ENCODE assay signal across 11 mouse cellular contexts in genomic region chr19:10416889-10417288, GRCm38 (mm10). TPM values are rescaled to one million over a fixed set of nuclear protein-coding genes. Genes with fewer than 3 reads are reported as not detected.
A peak's percentile ranks its signal among the peaks of the same experiment; 100 is the strongest.
DNase-seq lines count a peak whose midpoint lies in the region; ATAC-seq and TF ChIP-seq lines count a peak whose summit lies in the region.
"Had no signal": no experiment of that assay in that cellular context is flagged by ENCODE, and none has a peak within 500 bp of the region (broad histone marks: within the 10 kb centered on the region; RNA-seq: fewer than 3 reads in every experiment).

No protein-coding gene starts in this region.

- TF ChIP-seq EP300 in CH12.LX (IDR thresholded peaks at IDR 0.05; ENCODE audit: low read length) = no peak

- in situ Hi-C loops in CH12.LX (cut with MboI; ENCODE audit: low pct_ligation_motif_present, low pct_unique_long_range_greater_than_20kb, low sequenced_read_pairs) = no loop called here

- no peak for TF ChIP-seq POLR2A in CH12.LX (IDR thresholded peaks at IDR 0.05; ENCODE audit: low read depth, low read length)

- no peaks in the 10 kb centered on the region for H3K4me1 ChIP-seq in intestine, postnatal 0 days (replicated peaks; ENCODE audit: control insufficient read depth, insufficient read depth, low read length)
- H3K4me1 ChIP-seq in intestine, embryonic 15.5 days (replicated peaks) = peaks cover 10% of the 10 kb centered on the region
- peaks cover 3 to 7% of the 10 kb centered on the region in 2 experiments for H3K4me1 ChIP-seq in CH12.LX (ENCODE audit: control insufficient read depth in 1 of 2, insufficient read depth in 2 of 2)
- peaks cover 46% of the 10 kb centered on the region for H3K4me1 ChIP-seq in heart, embryonic 15.5 days (replicated peaks)

- no peaks in the 10 kb centered on the region for H3K27me3 ChIP-seq in intestine, postnatal 0 days (replicated peaks; ENCODE audit: control insufficient read depth, insufficient read depth, low read length)
- no peaks in the 10 kb centered on the region for H3K27me3 ChIP-seq in intestine, embryonic 15.5 days (replicated peaks)
- peaks cover 94% of the 10 kb centered on the region for H3K27me3 ChIP-seq in CH12.LX (replicated peaks)
- peaks cover 27% of the 10 kb centered on the region for H3K27me3 ChIP-seq in heart, embryonic 15.5 days
- H3K27me3 ChIP-seq: embryonic facial prominence, embryonic 15.5 days had no signal

- ATAC-seq in intestine, postnatal 0 days = 0 out of 2 replicates have a peak, but pooled peaks have one; percentile 11
- no peak for ATAC-seq in intestine, embryonic 15.5 days
- ATAC-seq in heart, embryonic 15.5 days (replicated peaks; ENCODE audit: insufficient number of reproducible peaks, insufficient read depth, low FRiP score, low read depth) = peak; percentile 84

- no peak overlapping the region for H3K27ac ChIP-seq in intestine, postnatal 0 days (ENCODE audit: low read depth, low read length)
- no peak overlapping the region for H3K27ac ChIP-seq in intestine, embryonic 15.5 days
- no peak overlapping the region for H3K27ac ChIP-seq in CH12.LX (ENCODE audit: insufficient read depth, low read depth)
- H3K27ac ChIP-seq in heart, embryonic 15.5 days = peak overlapping the region; percentile 97
- H3K27ac ChIP-seq: embryonic facial prominence, embryonic 15.5 days; midbrain, embryonic 10.5 days; neural tube, embryonic 15.5 days had no signal

- H3K79me2 ChIP-seq in CH12.LX (replicated peaks; ENCODE audit: control insufficient read depth, extremely low read depth, insufficient read depth, poor library complexity, severe bottlenecking) = no peaks in the 10 kb centered on the region

- no peaks in the 10 kb centered on the region for H3K9me3 ChIP-seq in intestine, postnatal 0 days (ENCODE audit: control insufficient read depth)
- H3K9me3 ChIP-seq in intestine, embryonic 15.5 days = no peaks in the 10 kb centered on the region
- H3K9me3 ChIP-seq in CH12.LX (replicated peaks; ENCODE audit: low read length) = no peaks in the 10 kb centered on the region
- H3K9me3 ChIP-seq in heart, embryonic 15.5 days (replicated peaks) = no peaks in the 10 kb centered on the region
- H3K9me3 ChIP-seq: embryonic facial prominence, embryonic 15.5 days; midbrain, embryonic 10.5 days; neural tube, embryonic 15.5 days had no signal

- H3K4me3 ChIP-seq in intestine, postnatal 0 days (ENCODE audit: low read depth, low read length) = no peak overlapping the region
- no peak overlapping the region for H3K4me3 ChIP-seq in intestine, embryonic 15.5 days (replicated peaks)
- no peak overlapping the region for H3K4me3 ChIP-seq in CH12.LX (replicated peaks in 1 of 3; ENCODE audit: low read depth in 2 of 3, low read length in 2 of 3, poor library complexity in 1 of 3)
- 0 out of 2 replicates have a peak overlapping the region, but pooled peaks have one; percentile 4 for H3K4me3 ChIP-seq in heart, embryonic 15.5 days
- H3K4me3 ChIP-seq: embryonic facial prominence, embryonic 15.5 days; midbrain, embryonic 10.5 days; neural tube, embryonic 15.5 days had no signal

- no peak for TF ChIP-seq CTCF in intestine, postnatal 0 days (IDR thresholded peaks at IDR 0.05; ENCODE audit: low read depth)
- no peak for TF ChIP-seq CTCF in CH12.LX (conservative IDR thresholded peaks at IDR 0.05 in 1 of 2, IDR thresholded peaks at IDR 0.05 in 1 of 2; ENCODE audit: low read depth in 2 of 2, low read length in 2 of 2)

- TF ChIP-seq RAD21 in CH12.LX (IDR thresholded peaks at IDR 0.05; ENCODE audit: low read depth, low read length) = no peak

- WGBS in intestine, postnatal 0 days = 50% methylated on average over 8 of the region's 8 CpGs
- 40% methylated on average over 8 of the region's 8 CpGs for WGBS in intestine, embryonic 15.5 days
- 41% methylated on average over 8 of the region's 8 CpGs for WGBS in heart, embryonic 15.5 days

- dilution Hi-C loops in CH12.LX (cut with MboI; ENCODE audit: extremely low pct_ligation_motif_present, extremely low pct_unique_long_range_greater_than_20kb, low sequenced_read_pairs) = no loop called here

- no peaks in the 10 kb centered on the region for H3K36me3 ChIP-seq in intestine, postnatal 0 days (ENCODE audit: control insufficient read depth, insufficient read depth)
- no peaks in the 10 kb centered on the region for H3K36me3 ChIP-seq in intestine, embryonic 15.5 days
- no peaks in the 10 kb centered on the region for H3K36me3 ChIP-seq in CH12.LX (replicated peaks in 1 of 2; ENCODE audit: control insufficient read depth in 1 of 2, insufficient read depth in 1 of 2, low read length in 1 of 2)
- H3K36me3 ChIP-seq in heart, embryonic 15.5 days = no peaks in the 10 kb centered on the region
- H3K36me3 ChIP-seq: embryonic facial prominence, embryonic 15.5 days had no signal

- DNase-seq in CH12.LX (ENCODE audit: extremely low read depth) = no peak
- peak; percentile 88 for DNase-seq in cerebellum, adult 9-10 months
- DNase-seq in right cerebral cortex, adult 2 months (ENCODE audit: low spot score in 2 of 2) = no peak
- no peak for DNase-seq in adrenal gland, adult (ENCODE audit: inconsistent age in 2 of 2, low spot score in 1 of 2)
- DNase-seq in left cerebral cortex, adult 11 months (ENCODE audit: low spot score) = no peak

- H3K4me2 ChIP-seq in intestine, postnatal 0 days (replicated peaks; ENCODE audit: low read depth) = no peak overlapping the region
- no peak overlapping the region for H3K4me2 ChIP-seq in intestine, embryonic 15.5 days (replicated peaks)
- H3K4me2 ChIP-seq in CH12.LX (ENCODE audit: insufficient read depth, low read depth, poor library complexity, severe bottlenecking) = 0 out of 2 replicates have a peak overlapping the region, but pooled peaks have one; percentile 5
- H3K4me2 ChIP-seq in heart, embryonic 15.5 days = peak overlapping the region; percentile 59
- H3K4me2 ChIP-seq: embryonic facial prominence, embryonic 15.5 days; neural tube, embryonic 15.5 days had no signal

- H3K9ac ChIP-seq in intestine, postnatal 0 days (ENCODE audit: low read depth, low read length) = no peak overlapping the region
- no peak overlapping the region for H3K9ac ChIP-seq in intestine, embryonic 15.5 days
- H3K9ac ChIP-seq in CH12.LX (ENCODE audit: insufficient read depth, low read depth) = no peak overlapping the region
- peak overlapping the region; percentile 34 for H3K9ac ChIP-seq in heart, embryonic 15.5 days
- H3K9ac ChIP-seq: embryonic facial prominence, embryonic 15.5 days; neural tube, embryonic 15.5 days had no signal

TF ChIP-seq in CH12.LX, 34 proteins besides CTCF, POLR2A, EP300 and RAD21:
- TF ChIP-seq BHLHE40 (IDR thresholded peaks at IDR 0.05; ENCODE audit: low read depth, low read length) (peak; percentile 53), CHD2 (IDR thresholded peaks at IDR 0.05; ENCODE audit: low read length) (no peak)

RNA-seq across cellular contexts. Expression of gene Syt7, which starts 28.0 kb away (rescaled TPM):
- 1.9 TPM in 2 replicates for polyA plus RNA-seq in intestine, postnatal 0 days (2015; fragmentation: Nextera tagmentation; extraction: Ambion mirVana)
- polyA plus RNA-seq in intestine, embryonic 15.5 days (2015; fragmentation: Nextera tagmentation; extraction: Ambion mirVana) = 1.7 and 3.1 TPM in 2 replicates
- total RNA-seq in CH12.LX (2012; rRNA removed) (not detected in 2 replicates), CH12.LX (2014; rRNA removed) (not detected in 2 replicates)
- polyA plus RNA-seq in CH12.LX (2012; ENCODE audit: insufficient read length, low read depth) = not detected in 2 replicates
- 0.48 and 0.94 TPM in 2 replicates for polyA plus RNA-seq in heart, embryonic 15.5 days (2015; fragmentation: Nextera tagmentation; extraction: Ambion mirVana)

RNA-seq across cellular contexts. Expression of gene Lrrc10b, which starts 40.4 kb away (rescaled TPM):
- 12.5 and 14.3 TPM in 2 replicates for polyA plus RNA-seq in intestine, postnatal 0 days (2015; fragmentation: Nextera tagmentation; extraction: Ambion mirVana)
- 0.56 and 0.62 TPM in 2 replicates for polyA plus RNA-seq in intestine, embryonic 15.5 days (2015; fragmentation: Nextera tagmentation; extraction: Ambion mirVana)
- not detected in 2 replicates for total RNA-seq in CH12.LX (2012; rRNA removed)
- total RNA-seq in CH12.LX (2014; rRNA removed) = not detected in 2 replicates
- polyA plus RNA-seq in CH12.LX (2012; ENCODE audit: insufficient read length, low read depth) = not detected in 2 replicates
- 0.13 and 0.23 TPM in 2 replicates for polyA plus RNA-seq in heart, embryonic 15.5 days (2015; fragmentation: Nextera tagmentation; extraction: Ambion mirVana)

Comparison
In these comparisons a context has a peak if more than half of its experiments do, and no peak if none do; other contexts are left out.
1. H3K4me2 ChIP-seq: peak in CH12.LX (single experiment) and heart, embryonic 15.5 days (single experiment); none in intestine, postnatal 0 days (single experiment) and intestine, embryonic 15.5 days (single experiment).